In the genomic region with DNA sequence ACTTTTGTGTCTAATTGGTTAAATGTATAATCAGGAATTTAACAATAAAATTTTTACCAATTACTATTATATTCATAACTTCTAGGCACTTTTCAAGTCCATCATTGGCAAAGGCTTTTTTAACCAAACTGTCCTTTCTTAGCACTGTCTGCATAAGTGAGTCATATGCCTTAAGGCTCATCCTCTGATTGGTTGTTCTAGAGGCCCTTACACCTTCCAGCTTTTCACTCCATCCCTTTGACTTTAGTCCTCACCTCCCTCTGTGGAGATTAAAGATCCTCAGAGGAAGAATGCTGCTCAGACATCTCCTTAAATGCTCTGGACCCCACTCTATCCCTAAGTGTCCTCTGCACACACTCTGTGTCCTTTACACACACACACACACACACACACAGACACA, we compare ENCODE assay signal across 19 mouse cellular contexts.
"Had no signal": no experiment of that assay in that cellular context is flagged by ENCODE, and none has a peak within 500 bp of the region (broad histone marks: within the 10 kb centered on the region; RNA-seq: fewer than 3 reads in every experiment).

No protein-coding gene starts in this region.

- H3K4me3 ChIP-seq: kidney, embryonic 15.5 days; layer of hippocampus, adult 2 months; liver, embryonic 13.5 days; megakaryocyte, embryonic 14.5 days; midbrain, embryonic 10.5 days; midbrain, embryonic 13.5 days; myocyte; neural tube, embryonic 13.5 days; stomach, embryonic 15.5 days had no signal

- DNase-seq: kidney, adult 8-10 months; kidney, postnatal 25 days; layer of hippocampus, adult 9-11 months; liver, embryonic 13.5 days; lung, adult 2 months; retina, postnatal 1 day; right cerebral cortex, postnatal 25 days; spleen, adult 18-20 months; thymus, adult 18-20 months; thymus, postnatal 36 days had no signal

- H3K27me3 ChIP-seq: kidney, embryonic 15.5 days; liver, embryonic 13.5 days; megakaryocyte, embryonic 14.5 days; midbrain, embryonic 13.5 days; neural tube, embryonic 13.5 days; stomach, embryonic 15.5 days had no signal

- H3K27ac ChIP-seq: kidney, embryonic 15.5 days; layer of hippocampus, adult 2 months; liver, embryonic 13.5 days; midbrain, embryonic 10.5 days; midbrain, embryonic 13.5 days; neural tube, embryonic 13.5 days; stomach, embryonic 15.5 days had no signal

- H3K9me3 ChIP-seq: liver, embryonic 13.5 days; stomach, embryonic 15.5 days had no signal

- H3K4me1 ChIP-seq: liver, embryonic 13.5 days; megakaryocyte, embryonic 14.5 days; midbrain, embryonic 10.5 days; midbrain, embryonic 13.5 days; neural tube, embryonic 13.5 days; stomach, embryonic 15.5 days had no signal

- H3K9ac ChIP-seq: kidney, embryonic 15.5 days; liver, embryonic 13.5 days; midbrain, embryonic 13.5 days; neural tube, embryonic 13.5 days; stomach, embryonic 15.5 days had no signal

- H3K4me2 ChIP-seq: kidney, embryonic 15.5 days; liver, embryonic 13.5 days; midbrain, embryonic 13.5 days; neural tube, embryonic 13.5 days; stomach, embryonic 15.5 days had no signal

- ATAC-seq: midbrain, embryonic 13.5 days; midbrain, embryonic 16.5 days had no signal
